Mouse (Mus musculus) limb, embryonic 14.5 days (tissue): ENCODE measurements around the gene Kcna3. TPM values are rescaled to one million over a fixed set of nuclear protein-coding genes. Genes with fewer than 3 reads are reported as not detected.

ENCODE experiments used
- ATAC-seq: fragments of 200-750 bp; cut with Nextera tagmentation; 2 replicates; pipeline ENCODE4 v1.8.0; 2017; ENCODE audit warnings: low read depth, moderate number of reproducible peaks, moderate TSS enrichment; ENCODE audit not compliant: low FRiP score
- DNase-seq: peaks from one replicate; pipeline ENCODE4 v3.0.0-alpha.2; 2015; ENCODE audit warnings: low spot score
- H3K27ac ChIP-seq: fragments of 300-500 bp; sonication (generic); replicated peaks from 2 replicates; pipeline ENCODE4 v1.5.1; 2014; ENCODE audit warnings: low read depth, mild to moderate bottlenecking, low read length, moderate library complexity, mixed read lengths
- H3K27me3 ChIP-seq: fragments of 300-500 bp; sonication (generic); 2 replicates; pipeline ENCODE4 v1.6.1; 2014; ENCODE audit warnings: low read length, mixed read lengths; ENCODE audit not compliant: control insufficient read depth, insufficient read depth
- H3K36me3 ChIP-seq: fragments of 300-500 bp; sonication (generic); 2 replicates; pipeline ENCODE4 v1.6.1; 2014; ENCODE audit warnings: mild to moderate bottlenecking, low read length, moderate library complexity, mixed read lengths; ENCODE audit not compliant: control insufficient read depth, insufficient read depth
- H3K4me1 ChIP-seq: fragments of 300-500 bp; sonication (generic); 2 replicates; pipeline ENCODE4 v1.6.1; 2014; ENCODE audit warnings: antibody characterized with exemption, low read length, mixed read lengths; ENCODE audit not compliant: control insufficient read depth, insufficient read depth
- H3K4me2 ChIP-seq: fragments of 300-500 bp; sonication (generic); replicated peaks from 2 replicates; pipeline ENCODE4 v1.6.1; 2014; ENCODE audit warnings: low read depth, mild to moderate bottlenecking, low read length, moderate library complexity; ENCODE audit not compliant: severe bottlenecking
- H3K4me3 ChIP-seq: fragments of 300-500 bp; sonication (generic); replicated peaks from 2 replicates; pipeline ENCODE4 v1.5.1; 2014; ENCODE audit warnings: low read length
- H3K9ac ChIP-seq: fragments of 300-500 bp; sonication (generic); 2 replicates; pipeline ENCODE4 v1.6.1; 2014; ENCODE audit warnings: mild to moderate bottlenecking, low read depth, low read length, moderate library complexity; ENCODE audit not compliant: severe bottlenecking
- H3K9me3 ChIP-seq: fragments of 300-500 bp; sonication (generic); 2 replicates; pipeline ENCODE4 v1.6.1; 2016; ENCODE audit warnings: low read length; ENCODE audit not compliant: control insufficient read depth
- POLR2A ChIP-seq: fragments of 200-500 bp; IDR thresholded peaks from 2 replicates; pipeline ENCODE4 v1.8.0; 2012; ENCODE audit warnings: inconsistent platforms, mild to moderate bottlenecking, moderate library complexity, borderline replicate concordance; ENCODE audit not compliant: insufficient read depth, insufficient read length; ENCODE audit errors: extremely low read depth
- WGBS: fragments of 180-500 bp; shearing (Covaris S2); extraction: QIAGEN DNeasy Blood & Tissue Kit; methylation state at CpG from one replicate; pipeline ENCODE4 v1.1.7; 2014; 5-methylcytosine and 5-hydroxymethylcytosine counted together
- polyA plus RNA-seq, 2 experiments: library from polyadenylated mRNA; depleted of rRNA in 1 of 2; stranded (reverse) in 1 of 2; unstranded in 1 of 2; fragments of >200 nt; fragmentation: Nextera tagmentation in 1 of 2; extraction: Ambion mirVana in 1 of 2; gene quantifications; 2 replicates each; pipeline versions ENCODE4 v1.2.1 to v1.2.3; 2012 to 2014

The Kcna3 gene
- polyA plus RNA-seq, 2 experiments = 0.69 to 1.1 TPM

DNA sequence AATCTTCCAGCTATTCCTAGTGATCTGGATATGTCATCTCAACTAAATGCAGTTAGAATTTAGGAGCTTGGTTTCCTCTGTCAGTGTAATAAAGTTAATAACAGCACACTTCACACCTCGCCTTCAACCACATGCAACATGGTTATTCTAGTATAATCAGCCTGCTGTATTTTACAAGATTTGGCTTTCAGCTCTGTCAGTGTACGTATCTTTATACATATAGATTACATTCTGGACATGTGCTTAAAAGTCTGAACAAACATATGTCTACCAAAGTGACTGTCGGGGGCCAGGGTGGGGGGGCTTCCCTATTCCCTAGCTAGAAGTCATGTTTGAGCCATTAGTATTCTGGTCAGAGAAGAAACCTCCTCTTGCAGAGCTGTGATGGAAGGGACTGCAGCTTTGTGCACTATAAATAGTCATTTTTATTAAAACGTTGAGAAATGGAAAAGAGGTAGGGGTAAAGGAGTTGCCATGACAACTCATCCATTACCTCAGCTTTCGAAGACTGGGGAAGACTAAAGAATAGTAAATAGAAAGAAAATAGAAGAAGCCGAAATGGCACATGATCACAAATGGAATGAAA, 29.6 kb downstream of the Kcna3 start:
- H3K4me2 ChIP-seq = no peak overlapping the region
- WGBS = 69% methylated on average over 6 of the region's 6 CpGs
- no peak for DNase-seq

GRCm38 (mm10) chr3:107066165-107066850, 30.3 kb downstream of the Kcna3 start:
- H3K27ac ChIP-seq = no peak overlapping the region
- no peaks in the 10 kb centered on the region for H3K27me3 ChIP-seq
- no peaks in the 10 kb centered on the region for H3K4me1 ChIP-seq
- no peak overlapping the region for H3K9ac ChIP-seq
- no peak overlapping the region for H3K4me3 ChIP-seq
- H3K9me3 ChIP-seq = no peaks in the 10 kb centered on the region
- DNase-seq = no peak
- no peak overlapping the region for H3K4me2 ChIP-seq
- 86% methylated on average over 7 of the region's 7 CpGs for WGBS
- no peak for TF ChIP-seq POLR2A
- no peaks in the 10 kb centered on the region for H3K36me3 ChIP-seq
- no peak for ATAC-seq

More for the DNA sequence above, 29.6 kb downstream of the Kcna3 start:
- Histone ChIP-seq H3K4me1 (no peaks in the 10 kb centered on the region), H3K9me3 (no peaks in the 10 kb centered on the region), H3K27ac (no peak overlapping the region), H3K27me3 (no peaks in the 10 kb centered on the region), H3K9ac (no peak overlapping the region), H3K4me3 (no peak overlapping the region), H3K36me3 (no peaks in the 10 kb centered on the region)
- no peak for TF ChIP-seq POLR2A
- no peak for ATAC-seq

DNA sequence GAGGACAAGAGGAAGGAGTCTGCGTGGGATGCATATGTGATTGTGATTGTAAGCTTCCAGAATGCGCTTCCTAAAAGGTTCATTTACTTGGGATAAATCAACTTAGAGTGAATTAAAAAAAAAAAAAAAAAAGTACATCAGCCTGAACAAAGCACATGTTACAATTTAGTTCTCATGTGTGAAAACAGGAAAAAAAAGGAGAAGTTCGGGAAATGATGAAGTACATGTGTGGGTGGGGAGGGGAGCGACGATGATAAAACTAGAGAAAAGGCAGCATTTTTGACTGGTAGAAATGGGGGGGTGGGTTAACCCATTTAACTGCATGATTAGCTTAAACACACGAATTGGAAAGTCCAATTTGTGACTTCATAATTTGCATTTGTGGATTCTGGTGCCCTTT, 31.3 kb downstream of the Kcna3 start:
- Histone ChIP-seq H3K4me3 (no peak overlapping the region), H3K4me2 (no peak overlapping the region), H3K27me3 (no peaks in the 10 kb centered on the region), H3K9me3 (no peaks in the 10 kb centered on the region), H3K9ac (no peak overlapping the region), H3K36me3 (no peaks in the 10 kb centered on the region), H3K4me1 (no peaks in the 10 kb centered on the region), H3K27ac (no peak overlapping the region)
- WGBS = 72% methylated on average over 6 of the region's 6 CpGs
- no peak for TF ChIP-seq POLR2A
- DNase-seq = no peak
- ATAC-seq = no peak

GRCm38 (mm10) chr3:107073863-107074262, 37.9 kb downstream of the Kcna3 start:
- no peak for ATAC-seq
- WGBS = 58% methylated on average over 2 of the region's 2 CpGs
- no peaks in the 10 kb centered on the region for H3K27me3 ChIP-seq

GRCm38 (mm10) chr3:107075705-107076104, 39.7 kb downstream of the Kcna3 start:
- Histone ChIP-seq H3K9ac (no peak overlapping the region), H3K4me2 (no peak overlapping the region), H3K27ac (no peak overlapping the region), H3K4me1 (no peaks in the 10 kb centered on the region), H3K4me3 (no peak overlapping the region), H3K27me3 (no peaks in the 10 kb centered on the region), H3K9me3 (no peaks in the 10 kb centered on the region), H3K36me3 (no peaks in the 10 kb centered on the region)
- DNase-seq = no peak
- ATAC-seq = no peak
- 89% methylated on average over 1 of the region's 1 CpGs for WGBS
- no peak for TF ChIP-seq POLR2A

More at GRCm38 (mm10) chr3:107073863-107074262, 37.9 kb downstream of the Kcna3 start:
- Histone ChIP-seq H3K27ac (no peak overlapping the region), H3K36me3 (no peaks in the 10 kb centered on the region), H3K4me1 (no peaks in the 10 kb centered on the region), H3K9me3 (no peaks in the 10 kb centered on the region), H3K4me3 (no peak overlapping the region), H3K9ac (no peak overlapping the region), H3K4me2 (no peak overlapping the region)
- no peak for TF ChIP-seq POLR2A
- DNase-seq = no peak
